Mouse (Mus musculus) midbrain, embryonic 11.5 days (tissue): ENCODE data around the gene Bmpr2. TPM values are rescaled to one million over a fixed set of nuclear protein-coding genes. Genes with fewer than 3 reads are reported as not detected.
"Not testable (repeated sequence)": the region's sequence is repeated elsewhere in the genome, so short reads cannot be mapped to it uniquely, and the experiment has no call there.

ENCODE experiments used
- ATAC-seq: fragments of 200-750 bp; cut with Nextera tagmentation; 2 replicates; pipeline ENCODE4 v1.8.0; 2017; ENCODE audit warnings: moderate TSS enrichment, moderate library complexity; ENCODE audit not compliant: low FRiP score
- DNase-seq: peaks from one replicate; pipeline ENCODE4 v3.0.0; 2015; ENCODE audit warnings: low spot score; ENCODE audit errors: missing footprints
- H3K27ac ChIP-seq: fragments of 300-500 bp; sonication (generic); 2 replicates; pipeline ENCODE4 v1.5.1; 2014; ENCODE audit warnings: low read depth, low read length
- H3K27me3 ChIP-seq: fragments of 300-500 bp; sonication (generic); 2 replicates; pipeline ENCODE4 v1.6.1; 2014; ENCODE audit warnings: mild to moderate bottlenecking, low read length, moderate library complexity, mixed read lengths; ENCODE audit not compliant: control insufficient read depth, insufficient read depth
- H3K36me3 ChIP-seq: fragments of 300-500 bp; sonication (generic); 2 replicates; pipeline ENCODE4 v1.6.1; 2014; ENCODE audit warnings: mild to moderate bottlenecking, low read length, moderate library complexity, mixed read lengths; ENCODE audit not compliant: control insufficient read depth, insufficient read depth
- H3K4me1 ChIP-seq: fragments of 300-500 bp; sonication (generic); 2 replicates; pipeline ENCODE4 v1.6.1; 2014; ENCODE audit warnings: low read length; ENCODE audit not compliant: control insufficient read depth, insufficient read depth
- H3K4me2 ChIP-seq: fragments of 300-500 bp; sonication (generic); 2 replicates; pipeline ENCODE4 v1.6.1; 2014; ENCODE audit warnings: mild to moderate bottlenecking, moderate library complexity
- H3K4me3 ChIP-seq: fragments of 300-500 bp; sonication (generic); 2 replicates; pipeline ENCODE4 v1.5.1; 2014; ENCODE audit warnings: low read depth, low read length
- H3K9ac ChIP-seq: fragments of 300-500 bp; sonication (generic); 2 replicates; pipeline ENCODE4 v1.6.1; 2014; ENCODE audit warnings: low read length
- H3K9me3 ChIP-seq: fragments of 300-500 bp; sonication (generic); 2 replicates; pipeline ENCODE4 v1.6.1; 2016; ENCODE audit warnings: low read length; ENCODE audit not compliant: control insufficient read depth
- WGBS: fragments of 180-500 bp; shearing (Covaris S2); extraction: QIAGEN DNeasy Blood & Tissue Kit; methylation state at CpG from one replicate; pipeline ENCODE4 v1.1.7; 2014; 5-methylcytosine and 5-hydroxymethylcytosine counted together
- polyA plus RNA-seq: library from polyadenylated mRNA; unstranded; fragments of >200 nt; fragmentation: Nextera tagmentation; extraction: Ambion mirVana; gene quantifications from 2 replicates; pipeline ENCODE4 v1.2.1, GENCODE M21; 2014

Bmpr2 gene
- polyA plus RNA-seq, 1 experiment from 2014 or later: 11.2 TPM

- H3K4me1 ChIP-seq, H3K9ac ChIP-seq, ATAC-seq, H3K27me3 ChIP-seq, H3K36me3 ChIP-seq, DNase-seq, H3K9me3 ChIP-seq, H3K4me3 ChIP-seq, H3K27ac ChIP-seq, H3K4me2 ChIP-seq: not testable (repeated sequence)
- WGBS: 69% methylated on average over 5 of the region's 5 CpGs
These were observed 13.5 kb upstream of the Bmpr2 start for GRCm38 (mm10) chr1:59749724-59750123.

GRCm38 (mm10) chr1:59755298-59755697 lies 7.9 kb upstream of the Bmpr2 start:
- Histone ChIP-seq H3K4me2 (no peak overlapping the region), H3K36me3 (no peaks in the 10 kb centered on the region), H3K4me3 (no peak overlapping the region), H3K27me3 (no peaks in the 10 kb centered on the region), H3K27ac (no peak overlapping the region), H3K4me1 (no peaks in the 10 kb centered on the region), H3K9ac (no peak overlapping the region), H3K9me3 (no peaks in the 10 kb centered on the region)
- DNase-seq: no peak
- no peak for ATAC-seq
- 83% methylated on average over 1 of the region's 1 CpGs for WGBS

- no peak for DNase-seq
- no peak overlapping the region for H3K4me3 ChIP-seq
- no peaks in the 10 kb centered on the region for H3K9me3 ChIP-seq
- H3K36me3 ChIP-seq: no peaks in the 10 kb centered on the region
- H3K27me3 ChIP-seq: no peaks in the 10 kb centered on the region
- no peak overlapping the region for H3K4me2 ChIP-seq
- ATAC-seq: no peak
- H3K9ac ChIP-seq: no peak overlapping the region
- peaks cover 4% of the 10 kb centered on the region; the same call in 1 of the 2 replicates for H3K4me1 ChIP-seq
- H3K27ac ChIP-seq: no peak overlapping the region
- WGBS: 94% methylated on average over 1 of the region's 1 CpGs
These were observed 4.9 kb upstream of the Bmpr2 start for GRCm38 (mm10) chr1:59758325-59758724.

GRCm38 (mm10) chr1:59762208-59762607 lies 992 bp upstream of the Bmpr2 start:
- Histone ChIP-seq H3K4me3 (peak overlapping the region; percentile 86), H3K9me3 (no peaks in the 10 kb centered on the region), H3K9ac (peak overlapping the region; percentile 91), H3K4me1 (peaks cover 13% of the 10 kb centered on the region), H3K36me3 (no peaks in the 10 kb centered on the region), H3K27ac (peak overlapping the region; percentile 97), H3K4me2 (peak overlapping the region; percentile 73), H3K27me3 (no peaks in the 10 kb centered on the region)
- DNase-seq (peak; percentile 96), ATAC-seq (0 out of 2 replicates have a peak, but pooled peaks have one; percentile 0)
- 5% methylated on average over 10 of the region's 10 CpGs for WGBS

- WGBS: under 1% methylated on average over 44 of the region's 44 CpGs
- Histone ChIP-seq H3K27me3 (no peaks in the 10 kb centered on the region), H3K36me3 (no peaks in the 10 kb centered on the region), H3K9ac (peak overlapping the region; percentile 91), H3K9me3 (no peaks in the 10 kb centered on the region), H3K4me3 (peak overlapping the region; percentile 86), H3K27ac (peak overlapping the region; percentile 97), H3K4me1 (peaks cover 13% of the 10 kb centered on the region), H3K4me2 (peak overlapping the region; percentile 73)
- ATAC-seq (peak; percentile 75), DNase-seq (no peak)
These were observed 493 bp upstream of the Bmpr2 start for GRCm38 (mm10) chr1:59762651-59763163.

GRCm38 (mm10) chr1:59763781-59764251 lies 616 bp downstream of the Bmpr2 start:
- DNase-seq: peak; percentile 96

GRCm38 (mm10) chr1:59764407-59764971 lies 1.3 kb downstream of the Bmpr2 start:
- peak overlapping the region; percentile 86 for H3K4me3 ChIP-seq
- no peaks in the 10 kb centered on the region for H3K9me3 ChIP-seq
- H3K36me3 ChIP-seq: no peaks in the 10 kb centered on the region
- ATAC-seq (peak; percentile 29; the same call in 1 of the 2 replicates), DNase-seq (peak; percentile 95)
- no peaks in the 10 kb centered on the region for H3K27me3 ChIP-seq
- H3K4me1 ChIP-seq: peaks cover 13% of the 10 kb centered on the region
- under 1% methylated on average over 27 of the region's 27 CpGs for WGBS
- peak overlapping the region; percentile 73 for H3K4me2 ChIP-seq
- H3K9ac ChIP-seq: peak overlapping the region; percentile 91
- peak overlapping the region; percentile 97 for H3K27ac ChIP-seq

More at GRCm38 (mm10) chr1:59763781-59764251, 616 bp downstream of the Bmpr2 start:
- Histone ChIP-seq H3K9ac (peak overlapping the region; percentile 91), H3K27ac (peak overlapping the region; percentile 97), H3K27me3 (no peaks in the 10 kb centered on the region), H3K4me1 (peaks cover 13% of the 10 kb centered on the region), H3K9me3 (no peaks in the 10 kb centered on the region), H3K4me3 (peak overlapping the region; percentile 86), H3K4me2 (peak overlapping the region; percentile 73), H3K36me3 (no peaks in the 10 kb centered on the region)
- ATAC-seq: peak; percentile 73
- 0% methylated on average over 54 of the region's 55 CpGs for WGBS

GRCm38 (mm10) chr1:59765279-59765678 lies 2.1 kb downstream of the Bmpr2 start:
- H3K4me2 ChIP-seq: peak overlapping the region; percentile 73
- ATAC-seq (no peak), DNase-seq (no peak)
- no peaks in the 10 kb centered on the region for H3K27me3 ChIP-seq
- no peaks in the 10 kb centered on the region for H3K9me3 ChIP-seq
- no peak overlapping the region for H3K27ac ChIP-seq
- H3K9ac ChIP-seq: no peak overlapping the region
- WGBS: 6% methylated on average over 4 of the region's 4 CpGs
- peaks cover 13% of the 10 kb centered on the region for H3K4me1 ChIP-seq
- H3K4me3 ChIP-seq: peak overlapping the region; percentile 86
- H3K36me3 ChIP-seq: no peaks in the 10 kb centered on the region

- ATAC-seq (no peak), DNase-seq (no peak)
- H3K4me2 ChIP-seq: peak overlapping the region; percentile 54
- peak overlapping the region; percentile 29 for H3K4me3 ChIP-seq
- H3K4me1 ChIP-seq: peaks cover 13% of the 10 kb centered on the region
- peak overlapping the region; percentile 43; the same call in 1 of the 2 replicates for H3K9ac ChIP-seq
- no peaks in the 10 kb centered on the region for H3K36me3 ChIP-seq
- H3K27me3 ChIP-seq: no peaks in the 10 kb centered on the region
- H3K9me3 ChIP-seq: no peaks in the 10 kb centered on the region
- H3K27ac ChIP-seq: no peak overlapping the region
These were observed 3.4 kb downstream of the Bmpr2 start for GRCm38 (mm10) chr1:59766626-59767025.
